Mouse (Mus musculus) lung, adult 2 months (tissue): ENCODE measurements around the gene Disp1. TPM values are rescaled to one million over a fixed set of nuclear protein-coding genes. Genes with fewer than 3 reads are reported as not detected.

ENCODE experiments used
- DNase-seq: peaks from one replicate; pipeline ENCODE4 v3.0.0; 2022
- H3K4me1 ChIP-seq: fragments of 200-500 bp; 2 replicates; pipeline ENCODE4 v1.6.1; 2011; ENCODE audit warnings: low read length; ENCODE audit not compliant: control insufficient read depth, insufficient read depth
- H3K4me3 ChIP-seq: fragments of 200-500 bp; replicated peaks from 2 replicates; pipeline ENCODE3; 2011; ENCODE audit warnings: low read depth, mild to moderate bottlenecking, control low read depth, low read length; ENCODE audit errors: extremely low read depth
- CTCF ChIP-seq: fragments of 200-500 bp; IDR thresholded peaks from 2 replicates; pipeline ENCODE4 v1.5.1; 2011; ENCODE audit warnings: mild to moderate bottlenecking, low read length, control low read depth; ENCODE audit not compliant: insufficient read depth
- POLR2A ChIP-seq: fragments of 200-500 bp; IDR thresholded peaks from 2 replicates; pipeline ENCODE4 v1.6.1; 2011; ENCODE audit warnings: low read depth, mild to moderate bottlenecking, control low read depth, low read length, borderline replicate concordance; ENCODE audit errors: extremely low read depth
- WGBS: fragments of 180-500 bp; shearing (Covaris S2); methylation state at CpG from one replicate; pipeline ENCODE4 v1.1.7; 2018; 5-methylcytosine and 5-hydroxymethylcytosine counted together
- polyA plus RNA-seq: library from polyadenylated mRNA; depleted of rRNA; stranded (reverse); fragments of >200 nt; gene quantifications from 2 replicates; pipeline ENCODE4 v1.2.3, GENCODE M21; 2012

Disp1 gene
- polyA plus RNA-seq, 1 experiment: 9.7 TPM

DNA sequence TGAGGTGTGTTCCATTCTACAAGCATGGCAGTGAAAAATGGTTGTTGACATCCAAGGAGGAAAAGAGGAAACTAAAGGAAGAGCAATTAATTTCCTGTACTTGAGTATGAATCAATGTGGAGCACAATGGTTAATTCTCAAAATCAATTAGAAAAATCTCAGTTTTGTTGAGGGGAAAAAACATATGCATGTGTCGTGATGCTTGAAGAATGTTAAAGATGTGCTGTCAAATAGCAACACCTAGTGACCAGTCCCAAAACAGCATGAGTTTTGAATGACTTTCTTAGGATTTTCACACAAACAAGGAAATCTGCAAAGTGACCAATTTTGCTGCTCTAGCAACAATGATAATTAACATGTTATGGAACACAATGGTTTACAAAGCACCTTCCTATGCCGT lies 16.6 kb upstream of the Disp1 start:
- no peaks in the 10 kb centered on the region for H3K4me1 ChIP-seq
- WGBS: 16% methylated on average over 2 of the region's 2 CpGs
- no peak for DNase-seq

GRCm38 (mm10) chr1:183236460-183236859 lies 15.1 kb upstream of the Disp1 start:
- no peak for TF ChIP-seq CTCF
- no peak for TF ChIP-seq POLR2A
- WGBS: 89% methylated on average over 5 of the region's 5 CpGs
- DNase-seq: no peak
- no peaks in the 10 kb centered on the region for H3K4me1 ChIP-seq
- H3K4me3 ChIP-seq: no peak overlapping the region

More for the DNA sequence above, 16.6 kb upstream of the Disp1 start:
- TF ChIP-seq POLR2A: no peak
- TF ChIP-seq CTCF: peak; percentile 68
- H3K4me3 ChIP-seq: no peak overlapping the region

- 79% methylated on average over 11 of the region's 11 CpGs for WGBS
- H3K4me3 ChIP-seq: no peak overlapping the region
These were observed 12.4 kb upstream of the Disp1 start for GRCm38 (mm10) chr1:183233679-183234174.

DNA sequence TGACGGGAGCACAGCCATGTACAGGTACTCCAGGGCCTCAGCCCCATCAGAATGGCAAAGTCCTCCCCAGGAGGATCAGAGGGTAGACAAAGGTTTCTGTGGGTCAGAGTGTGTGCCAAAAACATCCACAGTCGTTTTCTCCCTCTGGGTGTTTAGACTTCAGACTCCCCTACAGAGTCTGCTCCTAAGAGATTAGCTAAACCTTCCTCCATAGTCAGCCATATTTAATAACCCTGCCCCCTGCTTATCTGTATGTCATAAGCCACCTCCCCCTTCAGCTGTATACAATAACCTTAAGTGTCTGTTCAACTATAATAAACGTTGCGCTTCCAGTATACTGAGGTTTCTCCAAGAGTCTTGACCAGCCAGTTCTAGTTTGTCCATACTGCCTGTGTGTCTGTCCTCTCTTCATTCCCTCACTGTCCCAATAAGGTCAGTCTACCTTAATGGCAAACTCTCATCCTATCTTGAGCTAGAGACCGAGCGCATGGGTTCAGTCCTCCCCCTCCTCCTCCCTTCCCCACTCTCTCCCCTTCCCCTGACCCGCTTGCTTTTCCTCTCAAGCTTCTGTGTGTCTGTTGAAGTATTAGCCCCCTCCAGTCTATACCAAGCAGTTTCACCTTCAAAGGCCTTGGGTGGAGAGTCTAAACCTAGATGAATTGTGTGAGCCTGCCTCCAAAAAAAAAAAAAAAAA lies 11.8 kb upstream of the Disp1 start:
- 75% methylated on average over 7 of the region's 7 CpGs for WGBS
- DNase-seq: no peak
- TF ChIP-seq POLR2A (no peak), CTCF (no peak)
- H3K4me3 ChIP-seq: no peak overlapping the region
- no peaks in the 10 kb centered on the region for H3K4me1 ChIP-seq

More at GRCm38 (mm10) chr1:183233679-183234174, 12.4 kb upstream of the Disp1 start:
- TF ChIP-seq CTCF: no peak
- TF ChIP-seq POLR2A: no peak
- no peaks in the 10 kb centered on the region for H3K4me1 ChIP-seq
- DNase-seq: no peak

GRCm38 (mm10) chr1:183227469-183227868 lies 6.1 kb upstream of the Disp1 start:
- WGBS: 72% methylated on average over 7 of the region's 7 CpGs
- no peak for DNase-seq
- no peak overlapping the region for H3K4me3 ChIP-seq
- TF ChIP-seq CTCF (no peak), POLR2A (no peak)
- H3K4me1 ChIP-seq: no peaks in the 10 kb centered on the region

- Histone ChIP-seq H3K4me3 (no peak overlapping the region), H3K4me1 (peaks cover 8% of the 10 kb centered on the region)
- WGBS: 95% methylated on average over 6 of the region's 6 CpGs
- TF ChIP-seq CTCF: no peak
- TF ChIP-seq POLR2A: no peak
- DNase-seq: no peak
These were observed 2.3 kb downstream of the Disp1 start for GRCm38 (mm10) chr1:183219021-183219420.

- TF ChIP-seq POLR2A: no peak
- no peak for TF ChIP-seq CTCF
- no peak for DNase-seq
- H3K4me1 ChIP-seq: peaks cover 8% of the 10 kb centered on the region
- H3K4me3 ChIP-seq: no peak overlapping the region
- 79% methylated on average over 4 of the region's 4 CpGs for WGBS
These were observed 4.6 kb downstream of the Disp1 start for GRCm38 (mm10) chr1:183216691-183217090.

DNA sequence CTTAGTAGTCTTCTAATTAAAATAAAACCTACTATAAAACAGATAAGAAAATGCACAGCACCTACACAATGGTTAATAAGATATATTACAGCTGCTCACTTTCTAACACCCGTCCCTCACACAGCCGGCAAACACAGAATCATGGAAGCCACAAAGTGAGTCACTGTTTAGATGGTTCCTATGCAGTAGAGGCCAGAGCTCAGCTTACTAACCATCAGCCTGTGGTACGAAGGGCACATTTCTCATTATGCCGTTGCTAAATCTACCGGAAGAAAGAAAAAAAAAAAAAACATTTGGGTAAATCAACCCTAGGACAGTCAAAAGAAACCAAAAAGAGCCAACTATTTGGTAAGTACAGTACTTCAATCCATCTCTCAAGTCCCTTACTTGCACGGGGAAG lies 5.6 kb downstream of the Disp1 start:
- TF ChIP-seq CTCF (no peak), POLR2A (no peak)
- H3K4me3 ChIP-seq: no peak overlapping the region
- WGBS: 88% methylated on average over 6 of the region's 6 CpGs
- H3K4me1 ChIP-seq: peaks cover 3% of the 10 kb centered on the region; the same call in 1 of the 2 replicates
- no peak for DNase-seq

DNA sequence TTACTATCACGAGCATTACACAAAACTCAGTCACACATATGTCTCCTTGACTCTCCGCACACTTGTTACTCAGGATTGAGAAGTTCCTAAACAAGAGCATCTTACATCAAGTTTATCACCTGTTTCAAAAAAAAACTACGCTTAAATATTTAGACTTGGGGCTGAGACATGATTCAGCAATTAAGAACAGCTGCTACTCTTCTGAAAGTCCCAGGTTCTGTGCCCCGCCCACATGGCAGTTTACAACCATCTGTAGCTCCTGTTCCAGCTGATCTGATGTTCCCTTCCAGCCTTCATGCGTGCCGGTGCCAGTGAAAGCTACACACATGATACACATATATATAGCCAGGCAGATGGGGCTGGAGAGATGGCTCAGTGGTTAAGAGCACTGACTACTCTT lies 7.5 kb downstream of the Disp1 start:
- WGBS: 92% methylated on average over 6 of the region's 6 CpGs

GRCm38 (mm10) chr1:183212757-183213211 lies 8.5 kb downstream of the Disp1 start:
- TF ChIP-seq POLR2A (no peak), CTCF (no peak)
- WGBS: 62% methylated on average over 6 of the region's 6 CpGs
- DNase-seq: no peak
- no peaks in the 10 kb centered on the region for H3K4me1 ChIP-seq
- no peak overlapping the region for H3K4me3 ChIP-seq

More for the DNA sequence above, 7.5 kb downstream of the Disp1 start:
- Histone ChIP-seq H3K4me1 (no peaks in the 10 kb centered on the region), H3K4me3 (no peak overlapping the region)
- TF ChIP-seq POLR2A: no peak
- no peak for TF ChIP-seq CTCF
- no peak for DNase-seq
